Mouse (Mus musculus): Measurements from ENCODE around the gene Gm3029.
"Not testable (repeated sequence)": the region's sequence is repeated elsewhere in the genome, so short reads cannot be mapped to it uniquely, and the experiment has no call there.

- not testable (repeated sequence) for TF ChIP-seq POLR2A, CTCF (IDR thresholded peaks at IDR 0.05; ENCODE audit: insufficient read depth, low read depth, low read length)
Measured at GRCm38 (mm10) chr14:3963247-3963646, 31.7 kb downstream of the Gm3029 start, which contains the start of gene Gm3095.

All from olfactory bulb, adult 2 months (tissue).